Mouse (Mus musculus): Measurements from ENCODE around the gene Bmper. TPM values are rescaled to one million over a fixed set of nuclear protein-coding genes. Genes with fewer than 3 reads are reported as not detected.

The Bmper gene
- polyA plus RNA-seq, 1 experiment from 2014 or later, result 15.7 TPM

DNA sequence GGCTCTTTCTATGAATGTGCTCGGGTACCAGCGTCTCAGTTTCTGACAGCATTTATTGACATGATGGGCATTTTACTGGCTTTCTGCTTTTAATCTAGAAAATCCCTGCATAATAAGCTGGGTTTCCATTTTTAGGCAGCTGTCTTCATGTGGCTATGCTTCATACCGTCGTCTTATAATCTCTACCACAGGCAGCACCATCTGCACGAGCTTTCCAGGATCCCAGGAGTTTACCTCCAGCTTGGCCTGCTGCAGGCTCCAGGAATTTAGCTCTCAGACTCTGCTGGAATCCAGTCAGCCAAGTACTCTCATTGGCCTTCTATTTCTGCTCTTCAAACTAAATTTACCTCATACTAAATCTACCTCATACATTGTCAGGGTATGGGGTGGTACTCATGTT lies 219.3 kb downstream of the Bmper start:
- no peak overlapping the region for H3K4me3 ChIP-seq (replicated peaks)
- no peaks in the 10 kb centered on the region for H3K36me3 ChIP-seq
- H3K9ac ChIP-seq (replicated peaks), result no peak overlapping the region
- H3K9me3 ChIP-seq, result no peaks in the 10 kb centered on the region
- no peaks in the 10 kb centered on the region for H3K27me3 ChIP-seq
- H3K4me1 ChIP-seq (replicated peaks), result peaks cover 13% of the 10 kb centered on the region
- H3K27ac ChIP-seq, result no peak overlapping the region
- no peak overlapping the region for H3K4me2 ChIP-seq
- no peak for ATAC-seq (ENCODE audit: insufficient number of reproducible peaks, insufficient read depth, low FRiP score, low TSS enrichment, low read depth)
- WGBS, result 30% methylated on average over 5 of the region's 5 CpGs

DNA sequence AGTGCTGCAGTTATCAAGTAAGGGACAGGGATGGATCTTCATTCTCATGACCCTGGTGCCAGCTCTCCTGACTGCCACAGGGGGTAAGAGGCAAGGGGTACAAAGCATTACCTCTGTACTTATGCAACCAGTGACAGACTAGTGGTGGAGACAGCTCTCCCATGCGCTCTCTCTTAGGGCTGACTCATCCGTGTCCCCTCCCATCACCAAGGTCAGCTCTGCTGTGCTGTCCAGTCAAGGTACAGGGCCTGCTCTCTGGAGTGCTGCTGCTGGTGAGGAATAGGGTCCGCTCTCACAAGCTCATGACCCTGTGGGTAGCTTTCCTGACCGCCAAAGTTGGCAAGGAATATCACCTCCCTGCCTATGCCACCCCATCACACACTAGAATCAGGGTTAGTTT lies 222.1 kb downstream of the Bmper start:
- Histone ChIP-seq H3K27ac (no peak overlapping the region), H3K9ac (replicated peaks) (no peak overlapping the region), H3K27me3 (0 out of 2 replicates have a peak, but pooled peaks cover 3% of the 10 kb centered on the region), H3K4me2 (no peak overlapping the region), H3K4me1 (replicated peaks) (peaks cover 8% of the 10 kb centered on the region; the same call in 1 of the 2 replicates), H3K9me3 (no peaks in the 10 kb centered on the region), H3K4me3 (replicated peaks) (no peak overlapping the region), H3K36me3 (no peaks in the 10 kb centered on the region)
- no peak for ATAC-seq (ENCODE audit: insufficient number of reproducible peaks, insufficient read depth, low FRiP score, low TSS enrichment, low read depth)
- WGBS, result 96% methylated on average over 4 of the region's 4 CpGs

DNA sequence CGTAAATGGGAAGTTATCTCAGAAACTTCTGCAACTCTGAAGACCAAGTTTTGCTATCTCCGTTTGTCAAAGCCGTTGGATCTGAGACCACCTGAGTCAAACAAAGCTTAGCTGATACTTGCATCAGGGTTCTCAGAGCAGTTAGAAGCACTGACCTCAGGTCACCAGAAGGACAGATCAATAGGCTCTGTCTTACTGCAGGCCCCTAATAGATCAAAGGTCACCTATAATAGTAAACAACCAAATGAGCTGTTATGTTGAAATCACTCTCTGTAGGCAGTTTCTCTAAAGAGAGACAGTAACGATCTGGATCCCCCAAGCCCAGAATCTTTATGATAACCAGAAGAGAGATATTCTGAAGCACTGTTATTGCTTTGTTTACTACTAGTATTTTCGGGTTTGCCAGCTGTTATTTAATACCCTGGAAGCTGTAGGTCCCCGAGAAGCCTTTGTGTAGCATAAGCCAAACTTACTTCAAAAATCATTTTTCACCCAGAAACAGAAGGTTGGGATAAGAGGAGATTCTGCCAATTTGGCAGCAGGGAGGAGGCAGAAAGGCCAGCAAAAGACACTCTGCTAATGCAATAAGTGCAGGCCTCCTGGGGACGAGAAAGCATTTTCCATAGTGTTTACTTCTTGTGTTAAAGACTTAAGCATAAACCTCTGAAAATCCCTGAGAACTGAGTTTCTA lies 224.5 kb downstream of the Bmper start:
- no peak for ATAC-seq (ENCODE audit: insufficient number of reproducible peaks, insufficient read depth, low FRiP score, low TSS enrichment, low read depth)
- H3K4me3 ChIP-seq (replicated peaks), result no peak overlapping the region
- H3K36me3 ChIP-seq, result no peaks in the 10 kb centered on the region
- H3K4me1 ChIP-seq (replicated peaks), result peaks cover 7% of the 10 kb centered on the region; the same call in 1 of the 2 replicates
- no peak overlapping the region for H3K9ac ChIP-seq (replicated peaks)
- no peaks in the 10 kb centered on the region for H3K9me3 ChIP-seq
- 0 out of 2 replicates have a peak, but pooled peaks cover 3% of the 10 kb centered on the region for H3K27me3 ChIP-seq
- no peak overlapping the region for H3K27ac ChIP-seq
- 35% methylated on average over 7 of the region's 7 CpGs for WGBS
- H3K4me2 ChIP-seq, result no peak overlapping the region

DNA sequence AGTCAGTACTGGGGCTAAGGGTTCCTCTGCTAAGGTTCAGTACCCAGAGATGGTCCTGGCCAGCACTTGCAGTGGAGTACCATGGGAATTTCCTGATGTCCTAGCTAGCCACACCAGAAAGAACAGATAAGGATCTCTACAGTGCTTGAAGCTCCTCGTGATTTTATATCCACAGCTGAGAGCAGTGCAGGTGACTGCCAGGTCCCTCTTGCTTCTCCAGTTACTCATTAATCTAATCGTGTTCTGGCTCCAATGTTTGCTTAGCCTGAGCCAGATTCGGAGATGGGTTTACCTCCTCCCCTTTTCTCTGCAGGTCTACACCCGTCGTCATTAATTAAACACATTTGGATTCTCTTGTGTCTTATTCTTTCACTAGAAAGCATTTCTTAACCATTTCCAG lies 230.4 kb downstream of the Bmper start:
- 0 out of 2 replicates have a peak, but pooled peaks cover 3% of the 10 kb centered on the region for H3K27me3 ChIP-seq
- no peak overlapping the region for H3K4me2 ChIP-seq
- 45% methylated on average over 5 of the region's 5 CpGs for WGBS
- H3K4me1 ChIP-seq (replicated peaks), result peaks cover 5% of the 10 kb centered on the region; the same call in 1 of the 2 replicates
- no peak for ATAC-seq (ENCODE audit: insufficient number of reproducible peaks, insufficient read depth, low FRiP score, low TSS enrichment, low read depth)
- no peak overlapping the region for H3K4me3 ChIP-seq (replicated peaks)
- H3K9ac ChIP-seq (replicated peaks), result no peak overlapping the region
- no peaks in the 10 kb centered on the region for H3K36me3 ChIP-seq
- H3K27ac ChIP-seq, result no peak overlapping the region
- no peaks in the 10 kb centered on the region for H3K9me3 ChIP-seq

DNA sequence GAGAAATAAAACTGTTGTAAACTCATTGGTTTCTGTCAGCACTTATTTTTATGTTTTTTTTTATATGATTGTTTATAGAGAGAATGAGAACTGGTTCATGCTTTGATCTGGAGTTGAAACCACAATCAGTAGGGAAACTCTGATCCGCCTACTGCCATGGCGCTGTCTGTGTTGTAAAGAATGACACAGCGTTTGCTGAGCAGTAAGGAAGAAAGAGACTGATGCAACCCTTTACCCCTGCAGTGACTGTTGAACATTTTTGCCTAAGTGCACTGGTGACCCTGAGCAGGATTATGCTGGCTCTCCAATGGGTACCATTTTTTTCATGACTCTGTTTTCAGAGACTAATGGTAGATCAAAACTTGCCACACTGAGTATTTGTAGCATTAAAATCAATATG lies 234.3 kb downstream of the Bmper start:
- WGBS, result 59% methylated on average over 3 of the region's 3 CpGs

DNA sequence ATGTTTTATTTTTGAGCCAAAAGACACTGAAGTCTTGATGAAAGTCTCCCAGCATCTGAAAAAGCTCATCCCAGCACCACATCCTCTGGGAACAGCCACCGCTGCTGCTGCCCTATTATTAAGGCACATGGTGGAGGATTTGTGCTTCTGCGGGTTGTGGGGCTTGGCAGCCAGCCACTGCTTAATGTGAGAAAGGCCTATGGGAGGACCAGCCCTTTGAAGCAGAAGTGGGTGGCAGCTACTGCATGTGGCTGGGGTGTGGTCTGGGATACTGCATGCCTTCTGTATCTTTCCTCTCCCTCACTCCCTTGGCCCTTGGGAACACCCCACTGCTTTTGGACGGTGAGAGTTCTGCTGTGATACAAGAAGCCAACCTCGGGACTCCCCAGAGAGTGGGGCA lies 237.8 kb downstream of the Bmper start:
- no peak overlapping the region for H3K27ac ChIP-seq
- no peak overlapping the region for H3K4me2 ChIP-seq
- H3K4me3 ChIP-seq (replicated peaks), result no peak overlapping the region
- 62% methylated on average over 4 of the region's 4 CpGs for WGBS
- peaks cover 6% of the 10 kb centered on the region; the same call in 1 of the 2 replicates for H3K27me3 ChIP-seq
- H3K4me1 ChIP-seq (replicated peaks), result no peaks in the 10 kb centered on the region
- H3K9ac ChIP-seq (replicated peaks), result no peak overlapping the region
- no peaks in the 10 kb centered on the region for H3K9me3 ChIP-seq
- H3K36me3 ChIP-seq, result no peaks in the 10 kb centered on the region
- no peak for ATAC-seq (ENCODE audit: insufficient number of reproducible peaks, insufficient read depth, low FRiP score, low TSS enrichment, low read depth)

More for the DNA sequence above, 234.3 kb downstream of the Bmper start:
- H3K4me1 ChIP-seq (replicated peaks), result peaks cover 3% of the 10 kb centered on the region; the same call in 1 of the 2 replicates
- H3K36me3 ChIP-seq, result no peaks in the 10 kb centered on the region
- no peak overlapping the region for H3K27ac ChIP-seq
- H3K9ac ChIP-seq (replicated peaks), result no peak overlapping the region
- no peak for ATAC-seq (ENCODE audit: insufficient number of reproducible peaks, insufficient read depth, low FRiP score, low TSS enrichment, low read depth)
- H3K9me3 ChIP-seq, result no peaks in the 10 kb centered on the region
- H3K4me2 ChIP-seq, result no peak overlapping the region
- peaks cover 3% of the 10 kb centered on the region; the same call in 1 of the 2 replicates for H3K27me3 ChIP-seq
- H3K4me3 ChIP-seq (replicated peaks), result no peak overlapping the region

DNA sequence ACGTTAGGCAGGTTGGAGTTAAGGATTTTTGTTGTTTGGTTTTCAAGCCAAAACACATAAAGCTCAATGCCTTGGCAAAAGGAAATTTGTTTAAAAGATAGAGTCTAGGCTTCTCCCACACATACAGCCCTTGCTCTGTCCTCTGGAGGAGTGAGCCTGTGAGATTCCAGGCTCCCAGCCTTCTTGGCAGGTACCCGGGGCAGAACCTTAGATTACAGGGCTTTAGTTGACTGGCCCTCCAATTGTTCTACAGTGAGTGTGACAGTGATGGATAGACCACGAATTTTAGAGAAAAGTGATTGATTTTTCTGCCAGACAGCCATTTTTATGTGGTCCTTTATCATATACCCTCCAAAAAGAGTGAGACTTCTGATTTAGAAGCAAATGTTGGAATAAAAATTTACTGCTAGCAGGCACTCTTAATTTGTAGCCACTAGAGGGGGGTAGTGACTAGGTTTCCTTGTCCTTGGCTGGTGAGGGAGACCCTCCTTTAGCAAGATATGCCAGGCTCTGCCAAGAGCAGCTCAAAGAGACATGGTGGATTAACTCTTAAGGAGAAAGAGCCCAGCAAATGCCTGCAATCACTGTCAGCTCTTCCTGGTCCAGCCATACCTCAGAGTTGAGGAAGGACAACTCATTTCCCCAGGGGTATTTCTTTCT lies 240.2 kb downstream of the Bmper start:
- WGBS, result 45% methylated on average over 3 of the region's 3 CpGs
- no peak overlapping the region for H3K27ac ChIP-seq
- no peak overlapping the region for H3K4me3 ChIP-seq (replicated peaks)
- H3K9ac ChIP-seq (replicated peaks), result no peak overlapping the region
- no peak overlapping the region for H3K4me2 ChIP-seq
- H3K4me1 ChIP-seq (replicated peaks), result no peaks in the 10 kb centered on the region
- H3K36me3 ChIP-seq, result no peaks in the 10 kb centered on the region
- no peak for ATAC-seq (ENCODE audit: insufficient number of reproducible peaks, insufficient read depth, low FRiP score, low TSS enrichment, low read depth)
- H3K9me3 ChIP-seq, result no peaks in the 10 kb centered on the region
- peaks cover 6% of the 10 kb centered on the region; the same call in 1 of the 2 replicates for H3K27me3 ChIP-seq

DNA sequence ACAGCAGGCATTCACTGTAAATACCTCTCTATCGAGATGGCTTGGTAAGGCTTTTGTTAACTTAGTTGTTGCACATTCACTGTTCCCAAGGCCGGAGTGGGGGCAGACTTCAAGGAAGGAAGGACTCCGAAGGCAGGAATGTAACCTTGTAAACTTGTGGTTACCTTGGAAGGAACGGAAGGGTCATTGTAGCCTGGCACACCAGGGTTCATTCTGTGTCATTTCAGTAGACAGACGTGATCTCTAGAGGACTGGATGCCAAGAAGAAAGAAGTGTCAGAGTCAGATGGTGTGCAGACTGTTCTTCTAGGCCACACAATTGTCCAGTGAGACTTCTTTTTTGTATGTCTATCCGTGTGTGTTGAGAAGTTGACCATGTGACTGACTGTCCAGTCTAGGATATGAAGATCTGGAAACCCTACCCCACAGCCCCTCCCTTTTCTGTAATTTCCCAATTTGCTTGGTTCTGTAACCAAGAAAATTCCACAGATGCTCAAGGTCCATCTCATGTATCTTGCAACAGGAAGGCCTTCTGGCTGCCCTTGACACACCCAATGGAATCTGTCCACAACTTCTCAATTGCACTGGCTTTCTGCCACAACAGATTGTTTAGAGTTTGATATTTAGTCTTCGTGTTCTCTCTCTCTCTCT lies 242.2 kb downstream of the Bmper start:
- H3K4me2 ChIP-seq, result no peak overlapping the region
- H3K4me3 ChIP-seq (replicated peaks), result no peak overlapping the region
- ATAC-seq (ENCODE audit: insufficient number of reproducible peaks, insufficient read depth, low FRiP score, low TSS enrichment, low read depth), result no peak
- H3K9ac ChIP-seq (replicated peaks), result no peak overlapping the region
- H3K36me3 ChIP-seq, result no peaks in the 10 kb centered on the region
- H3K27me3 ChIP-seq, result peaks cover 6% of the 10 kb centered on the region; the same call in 1 of the 2 replicates
- H3K9me3 ChIP-seq, result no peaks in the 10 kb centered on the region
- no peak overlapping the region for H3K27ac ChIP-seq
- WGBS, result 83% methylated on average over 7 of the region's 7 CpGs
- H3K4me1 ChIP-seq (replicated peaks), result no peaks in the 10 kb centered on the region

DNA sequence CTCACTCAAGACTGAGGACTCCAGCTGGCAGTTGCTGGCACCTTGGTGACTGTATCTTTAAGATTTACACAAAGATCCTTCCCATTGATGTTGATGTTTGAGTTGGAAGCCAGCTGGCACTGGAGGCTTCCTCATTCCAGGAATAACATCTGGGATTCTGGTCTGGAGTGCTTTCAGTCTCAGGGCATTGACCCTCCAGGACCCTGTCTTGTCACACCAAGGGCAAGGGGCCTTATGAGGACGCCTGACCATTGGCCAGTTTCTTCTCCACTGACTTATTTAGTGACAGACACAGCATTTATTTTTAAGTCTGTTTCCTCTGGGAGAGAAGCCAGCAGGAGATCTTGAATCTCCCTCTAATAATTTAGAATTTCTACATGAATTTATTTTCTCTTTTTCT lies 247.0 kb downstream of the Bmper start:
- no peak overlapping the region for H3K9ac ChIP-seq (replicated peaks)
- no peaks in the 10 kb centered on the region for H3K9me3 ChIP-seq
- ATAC-seq (ENCODE audit: insufficient number of reproducible peaks, insufficient read depth, low FRiP score, low TSS enrichment, low read depth), result no peak
- H3K4me2 ChIP-seq, result no peak overlapping the region
- H3K27ac ChIP-seq, result no peak overlapping the region
- H3K4me3 ChIP-seq (replicated peaks), result no peak overlapping the region
- WGBS, result 61% methylated on average over 1 of the region's 1 CpGs
- H3K4me1 ChIP-seq (replicated peaks), result no peaks in the 10 kb centered on the region
- no peaks in the 10 kb centered on the region for H3K36me3 ChIP-seq
- no peaks in the 10 kb centered on the region for H3K27me3 ChIP-seq

DNA sequence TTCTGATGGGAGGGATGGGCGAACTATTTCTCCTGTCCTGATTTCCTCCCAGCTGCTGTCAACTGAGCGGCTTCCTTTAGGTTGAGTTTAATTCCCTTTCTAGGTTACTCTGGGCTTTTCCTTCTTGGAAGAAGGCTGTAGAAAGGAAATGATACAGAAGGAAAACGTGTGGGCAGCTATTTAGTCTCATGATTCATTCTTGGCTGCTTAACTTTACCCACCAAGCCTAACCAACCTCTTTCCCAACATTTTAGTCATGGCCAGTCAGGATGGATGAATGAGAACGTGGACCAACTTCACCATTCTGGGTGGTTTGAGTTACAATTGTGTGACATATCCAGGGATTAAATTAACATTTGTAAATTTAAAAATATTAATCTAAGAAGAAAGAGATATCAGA lies 263.0 kb downstream of the Bmper start:
- 82% methylated on average over 4 of the region's 4 CpGs for WGBS
- no peaks in the 10 kb centered on the region for H3K36me3 ChIP-seq
- H3K4me2 ChIP-seq, result no peak overlapping the region
- no peak overlapping the region for H3K27ac ChIP-seq
- no peaks in the 10 kb centered on the region for H3K4me1 ChIP-seq (replicated peaks)
- no peaks in the 10 kb centered on the region for H3K27me3 ChIP-seq
- no peaks in the 10 kb centered on the region for H3K9me3 ChIP-seq
- H3K9ac ChIP-seq (replicated peaks), result no peak overlapping the region
- H3K4me3 ChIP-seq (replicated peaks), result no peak overlapping the region
- no peak for ATAC-seq (ENCODE audit: insufficient number of reproducible peaks, insufficient read depth, low FRiP score, low TSS enrichment, low read depth)

DNA sequence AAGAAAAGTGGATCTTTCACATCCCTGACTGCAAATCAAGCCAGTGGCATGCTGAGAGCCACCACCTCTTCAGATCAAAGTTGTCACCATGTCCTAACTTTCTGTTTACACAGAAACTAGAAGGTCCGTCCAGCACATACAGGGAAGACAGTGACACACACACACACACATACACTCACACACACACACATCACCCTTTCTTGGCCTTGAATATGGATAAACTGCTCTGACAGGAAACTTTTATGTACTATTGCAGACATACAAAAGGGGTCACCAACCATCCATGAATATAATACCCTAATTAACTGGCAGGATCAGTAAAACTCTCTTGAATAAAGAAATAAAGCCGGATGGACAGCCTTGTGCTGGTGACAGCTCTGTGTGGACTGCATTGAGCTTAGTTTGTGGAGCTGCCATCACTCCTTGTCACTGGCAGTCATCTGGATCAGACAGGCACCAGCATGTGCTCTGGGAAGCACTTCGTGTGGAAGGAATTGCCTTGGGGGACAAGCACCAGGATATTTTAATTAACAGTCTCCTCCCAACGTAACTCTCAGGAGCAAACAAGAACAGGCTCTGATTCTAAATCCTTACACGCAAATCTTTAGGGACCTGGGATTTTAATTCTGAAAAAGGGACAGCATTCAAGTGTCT lies 264.0 kb downstream of the Bmper start:
- Histone ChIP-seq H3K4me2 (no peak overlapping the region), H3K9me3 (no peaks in the 10 kb centered on the region), H3K36me3 (no peaks in the 10 kb centered on the region), H3K27me3 (no peaks in the 10 kb centered on the region), H3K27ac (no peak overlapping the region), H3K4me1 (replicated peaks) (no peaks in the 10 kb centered on the region), H3K9ac (replicated peaks) (no peak overlapping the region), H3K4me3 (replicated peaks) (no peak overlapping the region)
- WGBS, result 24% methylated on average over 5 of the region's 5 CpGs
- ATAC-seq (ENCODE audit: insufficient number of reproducible peaks, insufficient read depth, low FRiP score, low TSS enrichment, low read depth), result no peak

Measured in limb, embryonic 12.5 days (tissue).